Mouse (Mus musculus): ENCODE measurements around the gene Cltc.
A peak's percentile ranks its signal among the peaks of the same experiment; 100 is the strongest.
"Not testable (repeated sequence)": the region's sequence is repeated elsewhere in the genome, so short reads cannot be mapped to it uniquely, and the experiment has no call there.

Cltc gene

GRCm38 (mm10) chr11:86757480-86758371 is at the start of gene Cltc:
TSS of gene Cltc (minus strand) at chr11:86757565.
- DNase-seq (ENCODE audit: low spot score in 2 of 2) = peak; percentile 94 to 96

- peak; percentile 25 to 44 for DNase-seq (ENCODE audit: low spot score in 2 of 2)
These were observed 49.7 kb upstream of the Cltc start for GRCm38 (mm10) chr11:86807001-86807477.

GRCm38 (mm10) chr11:86794161-86794560 is 36.8 kb upstream of the Cltc start:
- no peak for DNase-seq (ENCODE audit: low spot score in 2 of 2)

- DNase-seq (ENCODE audit: low spot score in 2 of 2) = not testable (repeated sequence)
These were observed 30.1 kb upstream of the Cltc start for GRCm38 (mm10) chr11:86787436-86787835.

GRCm38 (mm10) chr11:86785767-86786166 is 28.4 kb upstream of the Cltc start:
- no peak for DNase-seq (ENCODE audit: low spot score in 2 of 2)

GRCm38 (mm10) chr11:86769884-86770283 is 12.5 kb upstream of the Cltc start:
- DNase-seq (ENCODE audit: low spot score in 2 of 2) = no peak

- DNase-seq (ENCODE audit: low spot score in 2 of 2) = no peak
These were observed 7.1 kb upstream of the Cltc start for GRCm38 (mm10) chr11:86764501-86764900.

- not testable (repeated sequence) for DNase-seq (ENCODE audit: low spot score in 2 of 2)
These were observed 5.8 kb upstream of the Cltc start for GRCm38 (mm10) chr11:86763127-86763526.

- no peak for DNase-seq (ENCODE audit: low spot score in 2 of 2)
These were observed 3.0 kb upstream of the Cltc start for GRCm38 (mm10) chr11:86760357-86760756.

- no peak for DNase-seq (ENCODE audit: low spot score in 2 of 2)
These were observed 2.5 kb upstream of the Cltc start for GRCm38 (mm10) chr11:86759886-86760285.

GRCm38 (mm10) chr11:86759226-86759625 is 1.9 kb upstream of the Cltc start:
- DNase-seq (ENCODE audit: low spot score in 2 of 2) = no peak

GRCm38 (mm10) chr11:86758559-86758958 is 1.2 kb upstream of the Cltc start:
- no peak for DNase-seq (ENCODE audit: low spot score in 2 of 2)

- DNase-seq (ENCODE audit: low spot score in 2 of 2) = no peak
These were observed 254 bp downstream of the Cltc start for GRCm38 (mm10) chr11:86757142-86757479.

- peak in 1 of 2 experiments; percentile 29 for DNase-seq (ENCODE audit: low spot score in 2 of 2)
These were observed 916 bp downstream of the Cltc start for GRCm38 (mm10) chr11:86756156-86757141.

- no peak for DNase-seq (ENCODE audit: low spot score in 2 of 2)
These were observed 5.0 kb downstream of the Cltc start for GRCm38 (mm10) chr11:86752404-86752803.

GRCm38 (mm10) chr11:86751010-86751409 is 6.4 kb downstream of the Cltc start:
- DNase-seq (ENCODE audit: low spot score in 2 of 2) = no peak

- DNase-seq (ENCODE audit: low spot score in 2 of 2) = no peak
These were observed 7.5 kb downstream of the Cltc start for GRCm38 (mm10) chr11:86749776-86750423.

GRCm38 (mm10) chr11:86745634-86746404 is 11.5 kb downstream of the Cltc start:
- no peak for DNase-seq (ENCODE audit: low spot score in 2 of 2)

- no peak for DNase-seq (ENCODE audit: low spot score in 2 of 2)
These were observed 14.8 kb downstream of the Cltc start for GRCm38 (mm10) chr11:86742605-86743004.

- no peak for DNase-seq (ENCODE audit: low spot score in 2 of 2)
These were observed 15.9 kb downstream of the Cltc start for GRCm38 (mm10) chr11:86741505-86741904.

- DNase-seq (ENCODE audit: low spot score in 2 of 2) = no peak
These were observed 17.9 kb downstream of the Cltc start for GRCm38 (mm10) chr11:86739470-86739869.
